Mouse (Mus musculus): ENCODE data around the gene Msi2.

Gene Msi2

GRCm38 (mm10) chr11:88613008-88613407 is 105.3 kb downstream of the Msi2 start:
- no peak for DNase-seq

- DNase-seq: no peak
Observed at GRCm38 (mm10) chr11:88612141-88612540, 106.2 kb downstream of the Msi2 start.

- DNase-seq: no peak
Observed at GRCm38 (mm10) chr11:88610809-88611208, 107.5 kb downstream of the Msi2 start.

GRCm38 (mm10) chr11:88610112-88610511 is 108.2 kb downstream of the Msi2 start:
- DNase-seq: no peak

- no peak for DNase-seq
Observed at GRCm38 (mm10) chr11:88608584-88608983, 109.7 kb downstream of the Msi2 start.

- DNase-seq: no peak
Observed at GRCm38 (mm10) chr11:88607725-88608383, 110.5 kb downstream of the Msi2 start.

- DNase-seq: no peak
Observed at GRCm38 (mm10) chr11:88605771-88606170, 112.5 kb downstream of the Msi2 start.

GRCm38 (mm10) chr11:88605098-88605525 is 113.2 kb downstream of the Msi2 start:
- DNase-seq: no peak

GRCm38 (mm10) chr11:88604635-88605034 is 113.7 kb downstream of the Msi2 start:
- no peak for DNase-seq

GRCm38 (mm10) chr11:88603366-88603765 is 114.9 kb downstream of the Msi2 start:
- DNase-seq: no peak

GRCm38 (mm10) chr11:88602471-88603120 is 115.7 kb downstream of the Msi2 start:
- DNase-seq: no peak

- DNase-seq: no peak
Observed at GRCm38 (mm10) chr11:88600194-88600593, 118.1 kb downstream of the Msi2 start.

GRCm38 (mm10) chr11:88599332-88600130 is 118.8 kb downstream of the Msi2 start:
- DNase-seq: peak; percentile 38 to 53

- DNase-seq: no peak
Observed at GRCm38 (mm10) chr11:88598848-88599175, 119.5 kb downstream of the Msi2 start.

- DNase-seq: no peak
Observed at GRCm38 (mm10) chr11:88598150-88598847, 120.0 kb downstream of the Msi2 start.

- no peak for DNase-seq
Observed at GRCm38 (mm10) chr11:88595616-88596015, 122.7 kb downstream of the Msi2 start.

GRCm38 (mm10) chr11:88594804-88595611 is 123.3 kb downstream of the Msi2 start:
- DNase-seq: no peak

- no peak for DNase-seq
Observed at GRCm38 (mm10) chr11:88594010-88594409, 124.3 kb downstream of the Msi2 start.

- DNase-seq: peak; percentile 57 to 61
Observed at GRCm38 (mm10) chr11:88592099-88592498, 126.2 kb downstream of the Msi2 start.

GRCm38 (mm10) chr11:88590647-88591046 is 127.7 kb downstream of the Msi2 start:
- no peak for DNase-seq

GRCm38 (mm10) chr11:88589641-88590040 is 128.7 kb downstream of the Msi2 start:
- peak; percentile 52 to 57 for DNase-seq

- DNase-seq: no peak
Observed at GRCm38 (mm10) chr11:88588688-88589210, 129.6 kb downstream of the Msi2 start.

Measured in cerebellum, postnatal 36 days (tissue).